Mouse (Mus musculus) neural tube, postnatal 0 days (tissue): Measurements from ENCODE around the gene Gm11232. TPM values are rescaled to one million over a fixed set of nuclear protein-coding genes. Genes with fewer than 3 reads are reported as not detected.

Experiments
- polyA plus RNA-seq: library from polyadenylated mRNA; unstranded; fragments of >200 nt; fragmentation: Nextera tagmentation; extraction: Ambion mirVana; gene quantifications from 2 replicates; pipeline ENCODE4 v1.2.1, GENCODE M21; 2015

The Gm11232 gene
- polyA plus RNA-seq, result not detected in 2 replicates

GRCm38 (mm10) chr4:71757865-71758264 is at the start of gene Gm11232:
Gm11232 (minus strand) TSS chr4:71757965.

